Mouse (Mus musculus): ENCODE data around the gene Ncapd2. TPM values are rescaled to one million over a fixed set of nuclear protein-coding genes. Genes with fewer than 3 reads are reported as not detected.
A peak's percentile ranks its signal among the peaks of the same experiment; 100 is the strongest.
"Not testable (repeated sequence)": the region's sequence is repeated elsewhere in the genome, so short reads cannot be mapped to it uniquely, and the experiment has no call there.

Ncapd2 gene
- polyA plus RNA-seq, 1 experiment from 2014 or later, result 140 TPM

DNA sequence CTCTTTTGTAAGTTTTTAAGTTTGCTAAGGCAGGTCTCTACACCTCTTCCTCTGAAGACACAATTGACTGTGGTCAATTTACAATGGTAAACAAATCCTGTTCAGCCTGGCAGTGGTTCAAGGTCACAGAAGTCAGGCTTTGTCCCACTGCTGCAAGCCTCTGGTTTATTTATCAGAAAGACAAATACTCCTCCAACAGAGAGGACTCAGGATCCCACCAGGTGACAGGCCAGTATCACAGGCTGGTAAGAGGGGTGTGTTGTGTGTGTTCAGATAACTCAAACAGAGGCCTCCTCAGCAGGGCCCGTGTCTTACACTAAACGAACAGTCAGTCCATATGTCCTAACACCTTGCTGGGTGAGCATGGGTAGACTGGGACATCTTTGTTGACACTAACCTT lies 19.0 kb downstream of the Ncapd2 start:
- Histone ChIP-seq H3K4me2 (replicated peaks) (no peak overlapping the region), H3K4me3 (no peak overlapping the region), H3K36me3 (peaks cover 99% of the 10 kb centered on the region), H3K9me3 (no peaks in the 10 kb centered on the region), H3K27ac (no peak overlapping the region), H3K4me1 (peaks cover 3% of the 10 kb centered on the region), H3K27me3 (replicated peaks) (no peaks in the 10 kb centered on the region), H3K9ac (no peak overlapping the region)
- no peak for ATAC-seq (ENCODE audit: low FRiP score, low read depth)
- 96% methylated on average over 2 of the region's 2 CpGs for WGBS

DNA sequence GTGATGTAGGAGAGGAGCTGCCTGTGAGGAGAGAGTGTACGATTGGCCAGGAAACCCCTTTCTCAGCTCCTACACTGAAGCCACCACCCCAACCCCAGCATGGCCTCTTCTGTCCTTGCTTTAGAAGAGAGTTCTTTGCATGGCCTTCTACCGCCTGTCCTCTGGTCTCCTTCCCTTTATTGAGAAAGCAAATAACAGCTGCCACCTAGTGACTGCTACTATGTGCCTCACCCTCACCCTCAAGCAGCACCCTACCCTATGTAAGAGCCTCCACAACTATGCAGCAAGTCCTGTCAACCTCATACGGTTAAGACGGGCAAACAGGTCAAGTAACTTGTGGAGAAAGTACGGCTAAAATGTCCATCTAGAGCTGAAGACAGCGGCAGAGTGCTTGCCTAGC lies 21.3 kb downstream of the Ncapd2 start:
- Histone ChIP-seq H3K9ac (no peak overlapping the region), H3K4me1 (peaks cover 21% of the 10 kb centered on the region), H3K36me3 (peaks cover 78% of the 10 kb centered on the region), H3K27me3 (replicated peaks) (no peaks in the 10 kb centered on the region), H3K27ac (no peak overlapping the region), H3K4me3 (no peak overlapping the region), H3K9me3 (no peaks in the 10 kb centered on the region), H3K4me2 (replicated peaks) (no peak overlapping the region)
- 91% methylated on average over 6 of the region's 6 CpGs for WGBS
- no peak for ATAC-seq (ENCODE audit: low FRiP score, low read depth)

DNA sequence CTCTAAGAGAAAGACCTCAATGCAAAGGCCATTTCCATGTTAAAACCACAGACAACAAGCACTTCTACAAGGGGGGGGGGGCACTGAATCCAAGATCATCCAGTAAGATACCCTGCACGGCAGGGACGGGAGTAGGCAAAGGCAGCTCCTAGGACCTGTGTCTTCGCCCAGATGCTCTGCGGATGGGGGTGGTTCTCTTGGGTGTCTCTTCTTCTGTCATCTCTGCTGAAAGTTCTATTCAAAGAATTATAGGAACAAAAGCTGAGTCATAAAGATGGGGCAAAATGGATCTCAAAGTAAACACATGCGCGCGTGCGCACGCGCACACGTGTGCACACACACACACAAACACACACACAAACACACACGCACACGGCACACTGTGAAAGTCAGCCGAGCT lies 23.4 kb downstream of the Ncapd2 start:
- Histone ChIP-seq H3K4me1 (peaks cover 34% of the 10 kb centered on the region), H3K36me3 (peaks cover 65% of the 10 kb centered on the region), H3K27ac (no peak overlapping the region), H3K27me3 (replicated peaks) (no peaks in the 10 kb centered on the region), H3K4me3 (no peak overlapping the region), H3K4me2 (replicated peaks) (no peak overlapping the region), H3K9me3 (no peaks in the 10 kb centered on the region), H3K9ac (no peak overlapping the region)
- WGBS, result 93% methylated on average over 14 of the region's 14 CpGs
- ATAC-seq (ENCODE audit: low FRiP score, low read depth), result no peak

DNA sequence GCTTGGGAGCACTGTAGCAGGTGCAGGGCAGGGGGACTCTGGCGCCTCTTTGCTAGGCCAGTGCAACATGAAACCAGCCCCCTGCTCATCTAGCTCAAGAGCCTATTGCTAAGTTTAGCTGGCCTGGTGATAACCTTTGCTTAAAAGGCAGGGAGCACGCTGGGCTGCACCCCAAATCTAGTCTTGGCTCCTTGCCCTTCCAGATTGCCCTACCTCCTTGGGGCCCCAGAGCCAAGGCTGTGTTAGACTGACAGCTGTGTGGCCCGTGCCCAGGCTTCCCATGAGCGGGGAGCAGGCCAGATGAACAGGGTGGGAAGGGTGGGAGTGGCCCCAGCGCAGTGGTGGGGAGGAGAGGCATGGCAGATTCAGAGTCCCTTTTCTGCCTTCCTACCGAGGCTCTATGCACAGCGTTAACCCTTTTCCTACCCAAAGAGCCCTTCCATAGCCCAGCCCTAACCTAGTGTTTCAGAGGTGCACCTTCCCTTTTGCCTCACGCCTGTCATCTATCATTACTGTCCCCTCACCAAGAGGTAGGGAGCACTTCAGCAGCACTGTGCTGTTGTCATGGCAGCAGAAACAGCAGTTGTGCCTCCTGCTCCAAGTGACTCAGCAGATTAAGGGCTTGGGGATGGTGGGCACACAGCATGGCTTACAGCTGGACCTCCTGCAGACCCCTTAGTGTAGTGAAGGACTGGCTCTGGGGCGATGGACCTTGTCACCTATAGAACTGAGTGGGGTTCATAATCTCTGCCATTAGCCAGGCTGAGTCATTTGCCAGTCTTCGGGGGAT lies 24.4 kb downstream of the Ncapd2 start:
- Histone ChIP-seq H3K27ac (peak overlapping the region; percentile 42; the same call in 1 of the 2 replicates), H3K9me3 (no peaks in the 10 kb centered on the region), H3K4me3 (no peak overlapping the region), H3K27me3 (replicated peaks) (no peaks in the 10 kb centered on the region), H3K4me2 (replicated peaks) (peak overlapping the region; percentile 72), H3K9ac (0 out of 2 replicates have a peak overlapping the region, but pooled peaks have one; percentile 98), H3K36me3 (peaks cover 62% of the 10 kb centered on the region), H3K4me1 (peaks cover 34% of the 10 kb centered on the region)
- WGBS, result 14% methylated on average over 10 of the region's 10 CpGs
- no peak for ATAC-seq (ENCODE audit: low FRiP score, low read depth)

- Histone ChIP-seq H3K27ac (peak within 1 kb of the TSS; percentile 85), H3K9ac (peak within 1 kb of the TSS; percentile 98), H3K9me3 (no peaks in the 10 kb centered on the region), H3K4me2 (replicated peaks) (peak within 1 kb of the TSS; percentile 72), H3K36me3 (peaks cover 58% of the 10 kb centered on the region), H3K4me1 (peaks cover 34% of the 10 kb centered on the region), H3K4me3 (peak within 1 kb of the TSS; percentile 96), H3K27me3 (replicated peaks) (no peaks in the 10 kb centered on the region)
- under 1% methylated on average over 18 of the region's 18 CpGs for WGBS
- 0 out of 2 replicates have a peak, but pooled peaks have one; percentile 6 for ATAC-seq (ENCODE audit: low FRiP score, low read depth)
These were observed 25.3 kb downstream of the Ncapd2 start, which contains the start of gene Gapdh for GRCm38 (mm10) chr6:125166051-125166751. Gene Gapdh (minus strand): TSS chr6:125166467.

DNA sequence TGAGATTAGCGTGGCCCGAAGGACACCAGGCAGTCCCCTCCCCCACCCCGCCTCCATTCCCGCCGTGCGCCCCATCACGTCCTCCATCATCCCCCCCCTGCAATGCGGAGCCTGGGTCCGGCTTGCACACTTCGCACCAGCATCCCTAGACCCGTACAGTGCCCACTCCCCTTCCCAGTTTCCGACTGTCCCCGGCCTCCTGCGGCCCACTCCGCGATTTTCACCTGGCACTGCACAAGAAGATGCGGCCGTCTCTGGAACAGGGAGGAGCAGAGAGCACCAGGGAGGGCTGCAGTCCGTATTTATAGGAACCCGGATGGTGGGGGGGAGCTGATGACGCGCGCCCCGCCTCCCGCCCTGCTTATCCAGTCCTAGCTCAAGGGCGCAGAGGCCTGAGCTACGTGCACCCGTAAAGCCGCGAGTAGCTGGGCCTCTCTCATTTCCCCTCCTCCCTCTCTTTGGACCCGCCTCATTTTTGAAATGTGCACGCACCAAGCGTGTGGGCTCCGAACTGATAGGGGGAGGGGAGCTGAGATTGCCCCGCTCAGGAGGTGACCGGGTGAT lies 26.1 kb downstream of the Ncapd2 start:
- peaks cover 40% of the 10 kb centered on the region for H3K4me1 ChIP-seq
- no peaks in the 10 kb centered on the region for H3K9me3 ChIP-seq
- H3K9ac ChIP-seq, result peak overlapping the region; percentile 98
- H3K4me2 ChIP-seq (replicated peaks), result peak overlapping the region; percentile 72
- peaks cover 58% of the 10 kb centered on the region for H3K36me3 ChIP-seq
- peak overlapping the region; percentile 85 for H3K27ac ChIP-seq
- no peaks in the 10 kb centered on the region for H3K27me3 ChIP-seq (replicated peaks)
- H3K4me3 ChIP-seq, result peak overlapping the region; percentile 96
- peak; percentile 92 for ATAC-seq (ENCODE audit: low FRiP score, low read depth)
- WGBS, result under 1% methylated on average over 36 of the region's 36 CpGs

DNA sequence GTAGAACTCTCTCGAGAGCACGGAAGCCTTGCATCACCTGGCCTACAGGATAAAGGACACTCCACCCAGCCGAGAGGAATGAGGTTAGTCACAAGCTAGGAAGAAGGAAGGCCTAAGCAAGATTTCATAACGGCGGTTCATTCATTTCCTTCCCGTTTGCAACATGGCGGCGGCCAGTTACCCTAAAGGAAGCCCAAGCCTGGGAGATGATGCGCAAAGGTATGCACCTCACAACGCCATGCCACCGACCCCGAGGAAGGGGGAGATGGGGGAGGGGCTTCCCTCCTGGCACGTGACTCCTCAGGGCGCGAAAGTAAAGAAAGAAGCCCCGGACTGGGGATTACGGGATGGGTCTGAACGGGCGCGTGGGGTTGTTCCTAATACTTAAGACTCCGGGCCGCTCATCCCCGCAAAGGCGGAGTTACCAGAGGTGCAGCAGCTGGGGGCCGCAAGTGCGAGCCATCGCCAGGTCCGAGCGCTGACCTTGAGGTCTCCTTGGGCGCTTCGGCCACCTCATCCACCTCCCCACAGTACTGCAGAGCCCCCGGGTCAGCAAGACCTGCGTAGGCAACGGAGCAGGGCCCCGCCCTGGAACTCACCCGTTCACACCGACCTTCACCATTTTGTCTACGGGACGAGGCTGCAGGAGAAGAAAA lies 26.7 kb downstream of the Ncapd2 start:
- Histone ChIP-seq H3K4me2 (replicated peaks) (peak overlapping the region; percentile 72), H3K9ac (peak overlapping the region; percentile 98), H3K9me3 (no peaks in the 10 kb centered on the region), H3K27me3 (replicated peaks) (no peaks in the 10 kb centered on the region), H3K4me1 (peaks cover 42% of the 10 kb centered on the region), H3K36me3 (peaks cover 58% of the 10 kb centered on the region), H3K4me3 (peak overlapping the region; percentile 96), H3K27ac (peak overlapping the region; percentile 85)
- ATAC-seq (ENCODE audit: low FRiP score, low read depth), result peak; percentile 63
- under 1% methylated on average over 39 of the region's 39 CpGs for WGBS

GRCm38 (mm10) chr6:125163801-125164657 lies 27.5 kb downstream of the Ncapd2 start:
- Histone ChIP-seq H3K4me2 (replicated peaks) (peak overlapping the region; percentile 72), H3K4me3 (peak overlapping the region; percentile 96), H3K27me3 (replicated peaks) (no peaks in the 10 kb centered on the region), H3K9ac (peak overlapping the region; percentile 98), H3K27ac (no peak overlapping the region), H3K4me1 (peaks cover 42% of the 10 kb centered on the region), H3K36me3 (peaks cover 58% of the 10 kb centered on the region), H3K9me3 (no peaks in the 10 kb centered on the region)
- no peak for ATAC-seq (ENCODE audit: low FRiP score, low read depth)
- 7% methylated on average over 20 of the region's 20 CpGs for WGBS

DNA sequence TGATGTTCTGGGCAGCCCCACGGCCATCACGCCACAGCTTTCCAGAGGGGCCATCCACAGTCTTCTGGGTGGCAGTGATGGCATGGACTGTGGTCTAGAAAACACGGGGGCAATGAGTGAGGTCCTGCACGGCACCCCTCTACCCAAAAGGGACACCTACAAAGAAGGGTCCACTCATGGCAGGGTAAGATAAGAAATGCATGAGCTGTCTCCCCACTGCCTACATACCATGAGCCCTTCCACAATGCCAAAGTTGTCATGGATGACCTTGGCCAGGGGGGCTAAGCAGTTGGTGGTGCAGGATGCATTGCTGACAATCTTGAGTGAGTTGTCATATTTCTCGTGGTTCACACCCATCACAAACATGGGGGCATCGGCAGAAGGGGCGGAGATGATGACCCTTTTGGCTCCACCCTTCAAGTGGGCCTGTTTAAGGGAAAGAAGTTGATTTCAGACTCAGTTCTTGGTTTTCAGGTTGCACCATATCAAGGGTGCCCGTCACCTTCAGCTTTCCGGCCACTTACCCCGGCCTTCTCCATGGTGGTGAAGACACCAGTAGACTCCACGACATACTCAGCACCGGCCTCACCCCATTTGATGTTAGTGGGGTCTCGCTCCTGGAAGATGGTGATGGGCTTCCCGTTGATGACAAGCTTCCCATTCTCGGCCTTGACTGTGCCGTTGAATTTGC lies 28.7 kb downstream of the Ncapd2 start:
- not testable (repeated sequence) for ATAC-seq (ENCODE audit: low FRiP score, low read depth); H3K4me2 ChIP-seq (replicated peaks); H3K9ac ChIP-seq; H3K9me3 ChIP-seq; H3K27ac ChIP-seq; H3K4me3 ChIP-seq; H3K27me3 ChIP-seq (replicated peaks)
- Histone ChIP-seq H3K4me1 (peaks cover 43% of the 10 kb centered on the region), H3K36me3 (peaks cover 53% of the 10 kb centered on the region)
- 76% methylated on average over 13 of the region's 16 CpGs for WGBS

GRCm38 (mm10) chr6:125161971-125162370 lies 29.5 kb downstream of the Ncapd2 start:
- not testable (repeated sequence) for H3K4me3 ChIP-seq; H3K4me2 ChIP-seq (replicated peaks); H3K27ac ChIP-seq; ATAC-seq (ENCODE audit: low FRiP score, low read depth); H3K9me3 ChIP-seq; H3K9ac ChIP-seq; H3K27me3 ChIP-seq (replicated peaks)
- WGBS, result 15% methylated on average over 4 of the region's 5 CpGs
- Histone ChIP-seq H3K36me3 (peaks cover 48% of the 10 kb centered on the region), H3K4me1 (peaks cover 43% of the 10 kb centered on the region)

All from neural tube, embryonic 12.5 days (tissue).